Mouse (Mus musculus): ENCODE measurements around the gene Olfr728. TPM values are rescaled to one million over a fixed set of nuclear protein-coding genes. Genes with fewer than 3 reads are reported as not detected.

Gene Olfr728
- not detected in 2 replicates for polyA plus RNA-seq (2014; fragmentation: Nextera tagmentation; extraction: Ambion mirVana)

GRCm38 (mm10) chr14:50142580-50142979 lies at the start of gene Olfr728:
Gene Olfr728, minus strand, starts transcription at chr14:50142680.
- H3K36me3 ChIP-seq (replicated peaks; ENCODE audit: control insufficient read depth, insufficient read depth): no peaks in the 10 kb centered on the region
- H3K4me3 ChIP-seq (replicated peaks; ENCODE audit: low read length): no peak within 1 kb of the TSS
- no peak within 1 kb of the TSS for H3K27ac ChIP-seq
- no peak within 1 kb of the TSS for H3K4me2 ChIP-seq (replicated peaks)
- H3K4me1 ChIP-seq (replicated peaks; ENCODE audit: control insufficient read depth, insufficient read depth, low read length): no peaks in the 10 kb centered on the region
- H3K9me3 ChIP-seq (ENCODE audit: control insufficient read depth, low read length): no peaks in the 10 kb centered on the region
- H3K27me3 ChIP-seq (ENCODE audit: control insufficient read depth, insufficient read depth, low read length): no peaks in the 10 kb centered on the region
- no peak within 1 kb of the TSS for H3K9ac ChIP-seq
- ATAC-seq (ENCODE audit: low FRiP score) (no peak), DNase-seq (ENCODE audit: low spot score) (no peak)
- WGBS: 94% methylated on average over 5 of the region's 5 CpGs

- H3K4me1 ChIP-seq (replicated peaks; ENCODE audit: control insufficient read depth, insufficient read depth, low read length): no peaks in the 10 kb centered on the region
- WGBS: 74% methylated on average over 1 of the region's 1 CpGs
- H3K36me3 ChIP-seq (replicated peaks; ENCODE audit: control insufficient read depth, insufficient read depth): no peaks in the 10 kb centered on the region
- no peak within 1 kb of the TSS for H3K4me2 ChIP-seq (replicated peaks)
- no peaks in the 10 kb centered on the region for H3K27me3 ChIP-seq (ENCODE audit: control insufficient read depth, insufficient read depth, low read length)
- H3K4me3 ChIP-seq (replicated peaks; ENCODE audit: low read length): no peak within 1 kb of the TSS
- no peaks in the 10 kb centered on the region for H3K9me3 ChIP-seq (ENCODE audit: control insufficient read depth, low read length)
- DNase-seq (ENCODE audit: low spot score): no peak
- H3K9ac ChIP-seq: no peak within 1 kb of the TSS
- no peak for ATAC-seq (ENCODE audit: low FRiP score)
- H3K27ac ChIP-seq: no peak within 1 kb of the TSS
These were observed 45.6 kb upstream of the Olfr728 start, which contains the start of gene Olfr730 for GRCm38 (mm10) chr14:50188098-50188497. Gene Olfr730, minus strand, starts transcription at chr14:50188198.

DNA sequence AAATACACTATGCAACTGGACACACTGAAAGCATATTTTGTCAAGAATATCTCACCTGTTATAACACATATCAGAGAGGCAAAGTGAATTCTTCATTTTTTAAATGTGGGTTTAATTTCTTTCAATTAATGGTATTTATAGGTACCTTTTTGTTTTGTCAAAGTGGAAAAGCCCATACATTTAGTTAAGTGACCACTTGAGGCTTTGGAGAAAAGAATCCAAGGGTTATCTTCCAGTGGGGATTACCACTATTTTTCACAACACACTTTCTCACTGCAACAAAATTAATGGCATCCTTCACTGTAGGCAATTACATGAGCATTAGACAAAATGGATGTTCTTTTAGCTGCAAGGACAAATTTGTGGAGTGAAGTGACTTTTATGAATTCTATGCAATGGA lies 10.3 kb upstream of the Olfr728 start, which contains the start of gene Olfr729:
TSS of gene Olfr729 (minus strand) at position 101 of the 400 bp plus-strand sequence.
- Histone ChIP-seq H3K4me1 (replicated peaks; ENCODE audit: control insufficient read depth, insufficient read depth, low read length) (no peaks in the 10 kb centered on the region), H3K4me2 (replicated peaks) (no peak within 1 kb of the TSS), H3K4me3 (replicated peaks; ENCODE audit: low read length) (no peak within 1 kb of the TSS), H3K36me3 (replicated peaks; ENCODE audit: control insufficient read depth, insufficient read depth) (no peaks in the 10 kb centered on the region), H3K9me3 (ENCODE audit: control insufficient read depth, low read length) (no peaks in the 10 kb centered on the region), H3K27ac (no peak within 1 kb of the TSS), H3K27me3 (ENCODE audit: control insufficient read depth, insufficient read depth, low read length) (no peaks in the 10 kb centered on the region), H3K9ac (no peak within 1 kb of the TSS)
- ATAC-seq (ENCODE audit: low FRiP score): no peak
- no peak for DNase-seq (ENCODE audit: low spot score)

DNA sequence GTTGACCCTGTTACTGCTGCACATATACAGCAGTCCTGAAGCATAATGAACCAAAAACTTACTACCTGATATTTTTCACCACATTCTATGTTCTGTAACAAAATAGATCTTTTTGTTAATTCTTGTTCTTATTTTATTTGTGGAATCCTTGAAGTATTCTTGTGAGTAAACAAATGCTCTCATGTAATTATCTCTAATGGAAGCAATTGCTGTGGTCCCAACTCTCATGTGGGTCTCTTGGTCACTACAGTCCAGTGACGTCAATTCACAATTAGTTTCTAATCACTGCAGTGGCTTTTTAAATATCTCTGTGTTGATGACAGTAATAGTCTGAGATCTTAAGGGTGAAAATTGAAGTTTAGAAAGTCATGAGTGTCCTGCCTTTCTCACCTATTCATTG lies 19.6 kb downstream of the Olfr728 start, which contains the start of gene Olfr727:
TSS of gene Olfr727 (plus strand) at position 301 of the 400 bp plus-strand sequence.
- ATAC-seq (ENCODE audit: low FRiP score) (no peak), DNase-seq (ENCODE audit: low spot score) (no peak)
- H3K4me2 ChIP-seq (replicated peaks): no peak within 1 kb of the TSS
- H3K27ac ChIP-seq: no peak within 1 kb of the TSS
- H3K9me3 ChIP-seq (ENCODE audit: control insufficient read depth, low read length): no peaks in the 10 kb centered on the region
- WGBS: 92% methylated on average over 1 of the region's 1 CpGs
- H3K4me1 ChIP-seq (replicated peaks; ENCODE audit: control insufficient read depth, insufficient read depth, low read length): no peaks in the 10 kb centered on the region
- H3K27me3 ChIP-seq (ENCODE audit: control insufficient read depth, insufficient read depth, low read length): no peaks in the 10 kb centered on the region
- no peak within 1 kb of the TSS for H3K4me3 ChIP-seq (replicated peaks; ENCODE audit: low read length)
- H3K36me3 ChIP-seq (replicated peaks; ENCODE audit: control insufficient read depth, insufficient read depth): no peaks in the 10 kb centered on the region
- H3K9ac ChIP-seq: no peak within 1 kb of the TSS

GRCm38 (mm10) chr14:50090853-50091252 lies 51.6 kb downstream of the Olfr728 start, which contains the start of gene Olfr726:
Gene Olfr726, minus strand, starts transcription at chr14:50090953.
- WGBS: 92% methylated on average over 1 of the region's 1 CpGs
- DNase-seq (ENCODE audit: low spot score) (no peak), ATAC-seq (ENCODE audit: low FRiP score) (no peak)
- H3K27me3 ChIP-seq (ENCODE audit: control insufficient read depth, insufficient read depth, low read length): no peaks in the 10 kb centered on the region
- H3K4me3 ChIP-seq (replicated peaks; ENCODE audit: low read length): no peak within 1 kb of the TSS
- no peak within 1 kb of the TSS for H3K4me2 ChIP-seq (replicated peaks)
- H3K9me3 ChIP-seq (ENCODE audit: control insufficient read depth, low read length): no peaks in the 10 kb centered on the region
- H3K9ac ChIP-seq: no peak within 1 kb of the TSS
- H3K36me3 ChIP-seq (replicated peaks; ENCODE audit: control insufficient read depth, insufficient read depth): no peaks in the 10 kb centered on the region
- no peak within 1 kb of the TSS for H3K27ac ChIP-seq
- H3K4me1 ChIP-seq (replicated peaks; ENCODE audit: control insufficient read depth, insufficient read depth, low read length): no peaks in the 10 kb centered on the region

Other genes starting within 250 kb of the Olfr728 start
- gene Olfr722, start 240.7 kb downstream of the Olfr728 start, polyA plus RNA-seq (2014; fragmentation: Nextera tagmentation; extraction: Ambion mirVana): not detected in 2 replicates
- not detected in 2 replicates for gene Olfr723, start 210.9 kb downstream of the Olfr728 start, polyA plus RNA-seq (2014; fragmentation: Nextera tagmentation; extraction: Ambion mirVana)
- not detected in 2 replicates for gene Olfr724, start 179.4 kb downstream of the Olfr728 start, polyA plus RNA-seq (2014; fragmentation: Nextera tagmentation; extraction: Ambion mirVana)
- gene Olfr725, start 102.3 kb downstream of the Olfr728 start, polyA plus RNA-seq (2014; fragmentation: Nextera tagmentation; extraction: Ambion mirVana): not detected in 2 replicates
- gene Olfr726, start 51.7 kb downstream of the Olfr728 start, polyA plus RNA-seq (2014; fragmentation: Nextera tagmentation; extraction: Ambion mirVana): not detected in 2 replicates
- not detected in 2 replicates for gene Olfr727, start 19.5 kb downstream of the Olfr728 start, polyA plus RNA-seq (2014; fragmentation: Nextera tagmentation; extraction: Ambion mirVana)
- gene Olfr729, start 10.2 kb upstream of the Olfr728 start, polyA plus RNA-seq (2014; fragmentation: Nextera tagmentation; extraction: Ambion mirVana): not detected in 2 replicates
- not detected in 2 replicates for gene Olfr730, start 45.5 kb upstream of the Olfr728 start, polyA plus RNA-seq (2014; fragmentation: Nextera tagmentation; extraction: Ambion mirVana)
- gene Olfr731, start 99.2 kb upstream of the Olfr728 start, polyA plus RNA-seq (2014; fragmentation: Nextera tagmentation; extraction: Ambion mirVana): not detected in 2 replicates
- not detected in 2 replicates for gene Olfr732, start 141.5 kb upstream of the Olfr728 start, polyA plus RNA-seq (2014; fragmentation: Nextera tagmentation; extraction: Ambion mirVana)
- not detected in 2 replicates for gene Olfr733, start 158.8 kb upstream of the Olfr728 start, polyA plus RNA-seq (2014; fragmentation: Nextera tagmentation; extraction: Ambion mirVana)
- not detected in 2 replicates for gene Olfr734, start 184.1 kb upstream of the Olfr728 start, polyA plus RNA-seq (2014; fragmentation: Nextera tagmentation; extraction: Ambion mirVana)
- gene Olfr735, start 206.2 kb upstream of the Olfr728 start, polyA plus RNA-seq (2014; fragmentation: Nextera tagmentation; extraction: Ambion mirVana): not detected in 2 replicates
- gene Tlr11, start 215.2 kb upstream of the Olfr728 start, polyA plus RNA-seq (2014; fragmentation: Nextera tagmentation; extraction: Ambion mirVana): not detected in 2 replicates
- not detected in 2 replicates for gene Olfr736, start 238.5 kb upstream of the Olfr728 start, polyA plus RNA-seq (2014; fragmentation: Nextera tagmentation; extraction: Ambion mirVana)

Measured in hindbrain, embryonic 14.5 days (tissue).